Mouse (Mus musculus): ENCODE measurements at regions not wholly inside any gene's neighbourhood (a gene's known extent, or its start where the extent isn't known, plus 50 kb on each side); places are given as distances from the start of the nearest gene placed in this dataset.

- H3K27ac ChIP-seq (ENCODE audit: low read depth, low read length): no peak overlapping the region
- H3K27me3 ChIP-seq (ENCODE audit: insufficient read depth, low read length): no peaks in the 10 kb centered on the region
- no peaks in the 10 kb centered on the region for H3K4me1 ChIP-seq (ENCODE audit: insufficient read depth, low read length)
- ATAC-seq (ENCODE audit: low FRiP score) (no peak), DNase-seq (ENCODE audit: low spot score) (no peak)
- no peaks in the 10 kb centered on the region for H3K36me3 ChIP-seq (ENCODE audit: insufficient read depth, low read length)
- WGBS: 87% methylated on average over 5 of the region's 5 CpGs
- no peak overlapping the region for H3K4me3 ChIP-seq (ENCODE audit: low read depth, low read length)
- TF ChIP-seq CTCF (IDR thresholded peaks at IDR 0.05): no peak
- H3K9ac ChIP-seq (replicated peaks; ENCODE audit: low read length, poor library complexity, severe bottlenecking): no peak overlapping the region
- H3K4me2 ChIP-seq (ENCODE audit: low read depth, low read length, poor library complexity, severe bottlenecking): no peak overlapping the region
- no peaks in the 10 kb centered on the region for H3K9me3 ChIP-seq (ENCODE audit: low read length)
These were observed 84.9 kb upstream of the Arhgap21 start for GRCm38 (mm10) chr2:21053596-21053995.

- Histone ChIP-seq H3K27me3 (ENCODE audit: insufficient read depth, low read length) (no peaks in the 10 kb centered on the region), H3K9ac (replicated peaks; ENCODE audit: low read length, poor library complexity, severe bottlenecking) (no peak overlapping the region), H3K27ac (ENCODE audit: low read depth, low read length) (no peak overlapping the region), H3K4me1 (ENCODE audit: insufficient read depth, low read length) (no peaks in the 10 kb centered on the region), H3K4me3 (ENCODE audit: low read depth, low read length) (no peak overlapping the region), H3K36me3 (ENCODE audit: insufficient read depth, low read length) (no peaks in the 10 kb centered on the region), H3K4me2 (ENCODE audit: low read depth, low read length, poor library complexity, severe bottlenecking) (no peak overlapping the region), H3K9me3 (ENCODE audit: low read length) (no peaks in the 10 kb centered on the region)
- peak; percentile 58 for DNase-seq (ENCODE audit: low spot score)
- ATAC-seq (ENCODE audit: low FRiP score): peak; percentile 10; the same call in 1 of the 2 replicates
- WGBS: 21% methylated on average over 5 of the region's 5 CpGs
- TF ChIP-seq CTCF (IDR thresholded peaks at IDR 0.05): no peak
These were observed 80.3 kb upstream of the Arhgap21 start for GRCm38 (mm10) chr2:21048996-21049395.

GRCm38 (mm10) chr2:21048226-21048625 is 79.5 kb upstream of the Arhgap21 start:
- DNase-seq (ENCODE audit: low spot score): no peak
- Histone ChIP-seq H3K4me1 (ENCODE audit: insufficient read depth, low read length) (no peaks in the 10 kb centered on the region), H3K27me3 (ENCODE audit: insufficient read depth, low read length) (no peaks in the 10 kb centered on the region), H3K36me3 (ENCODE audit: insufficient read depth, low read length) (no peaks in the 10 kb centered on the region), H3K9ac (replicated peaks; ENCODE audit: low read length, poor library complexity, severe bottlenecking) (no peak overlapping the region), H3K4me2 (ENCODE audit: low read depth, low read length, poor library complexity, severe bottlenecking) (no peak overlapping the region), H3K4me3 (ENCODE audit: low read depth, low read length) (no peak overlapping the region), H3K27ac (ENCODE audit: low read depth, low read length) (no peak overlapping the region), H3K9me3 (ENCODE audit: low read length) (no peaks in the 10 kb centered on the region)
- no peak for TF ChIP-seq CTCF (IDR thresholded peaks at IDR 0.05)
- ATAC-seq (ENCODE audit: low FRiP score): no peak
- 86% methylated on average over 6 of the region's 6 CpGs for WGBS

- H3K27ac ChIP-seq (ENCODE audit: low read depth, low read length): no peak overlapping the region
- DNase-seq (ENCODE audit: low spot score): no peak
- ATAC-seq (ENCODE audit: low FRiP score): no peak; the same call in 1 of the 2 replicates
These were observed 77.9 kb upstream of the Arhgap21 start for GRCm38 (mm10) chr2:21046503-21047116.

GRCm38 (mm10) chr2:21044781-21045180 is 76.1 kb upstream of the Arhgap21 start:
- Histone ChIP-seq H3K27ac (ENCODE audit: low read depth, low read length) (no peak overlapping the region), H3K27me3 (ENCODE audit: insufficient read depth, low read length) (no peaks in the 10 kb centered on the region), H3K9ac (replicated peaks; ENCODE audit: low read length, poor library complexity, severe bottlenecking) (no peak overlapping the region), H3K9me3 (ENCODE audit: low read length) (no peaks in the 10 kb centered on the region), H3K4me3 (ENCODE audit: low read depth, low read length) (no peak overlapping the region), H3K4me2 (ENCODE audit: low read depth, low read length, poor library complexity, severe bottlenecking) (no peak overlapping the region), H3K36me3 (ENCODE audit: insufficient read depth, low read length) (no peaks in the 10 kb centered on the region), H3K4me1 (ENCODE audit: insufficient read depth, low read length) (no peaks in the 10 kb centered on the region)
- DNase-seq (ENCODE audit: low spot score) (no peak), ATAC-seq (ENCODE audit: low FRiP score) (no peak)
- WGBS: 88% methylated on average over 7 of the region's 7 CpGs
- TF ChIP-seq CTCF (IDR thresholded peaks at IDR 0.05): no peak

More at GRCm38 (mm10) chr2:21046503-21047116, 77.9 kb upstream of the Arhgap21 start:
- no peak overlapping the region for H3K4me3 ChIP-seq (ENCODE audit: low read depth, low read length)
- H3K4me2 ChIP-seq (ENCODE audit: low read depth, low read length, poor library complexity, severe bottlenecking): no peak overlapping the region
- no peaks in the 10 kb centered on the region for H3K9me3 ChIP-seq (ENCODE audit: low read length)
- H3K4me1 ChIP-seq (ENCODE audit: insufficient read depth, low read length): no peaks in the 10 kb centered on the region
- TF ChIP-seq CTCF (IDR thresholded peaks at IDR 0.05): no peak
- no peaks in the 10 kb centered on the region for H3K36me3 ChIP-seq (ENCODE audit: insufficient read depth, low read length)
- H3K9ac ChIP-seq (replicated peaks; ENCODE audit: low read length, poor library complexity, severe bottlenecking): no peak overlapping the region
- 35% methylated on average over 9 of the region's 9 CpGs for WGBS
- H3K27me3 ChIP-seq (ENCODE audit: insufficient read depth, low read length): no peaks in the 10 kb centered on the region

- no peaks in the 10 kb centered on the region for H3K9me3 ChIP-seq (ENCODE audit: low read length)
- H3K36me3 ChIP-seq (ENCODE audit: insufficient read depth, low read length): no peaks in the 10 kb centered on the region
- no peak for TF ChIP-seq CTCF (IDR thresholded peaks at IDR 0.05)
- DNase-seq (ENCODE audit: low spot score) (peak; percentile 58), ATAC-seq (ENCODE audit: low FRiP score) (0 out of 2 replicates have a peak, but pooled peaks have one; percentile 52)
- WGBS: 19% methylated on average over 7 of the region's 7 CpGs
- H3K27ac ChIP-seq (ENCODE audit: low read depth, low read length): no peak overlapping the region
- no peaks in the 10 kb centered on the region for H3K4me1 ChIP-seq (ENCODE audit: insufficient read depth, low read length)
- H3K27me3 ChIP-seq (ENCODE audit: insufficient read depth, low read length): no peaks in the 10 kb centered on the region
- H3K4me2 ChIP-seq (ENCODE audit: low read depth, low read length, poor library complexity, severe bottlenecking): no peak overlapping the region
- no peak overlapping the region for H3K4me3 ChIP-seq (ENCODE audit: low read depth, low read length)
- no peak overlapping the region for H3K9ac ChIP-seq (replicated peaks; ENCODE audit: low read length, poor library complexity, severe bottlenecking)
These were observed 75.3 kb upstream of the Arhgap21 start for GRCm38 (mm10) chr2:21044007-21044406.
